Mouse (Mus musculus): ENCODE measurements around the gene Stard9.

DNA sequence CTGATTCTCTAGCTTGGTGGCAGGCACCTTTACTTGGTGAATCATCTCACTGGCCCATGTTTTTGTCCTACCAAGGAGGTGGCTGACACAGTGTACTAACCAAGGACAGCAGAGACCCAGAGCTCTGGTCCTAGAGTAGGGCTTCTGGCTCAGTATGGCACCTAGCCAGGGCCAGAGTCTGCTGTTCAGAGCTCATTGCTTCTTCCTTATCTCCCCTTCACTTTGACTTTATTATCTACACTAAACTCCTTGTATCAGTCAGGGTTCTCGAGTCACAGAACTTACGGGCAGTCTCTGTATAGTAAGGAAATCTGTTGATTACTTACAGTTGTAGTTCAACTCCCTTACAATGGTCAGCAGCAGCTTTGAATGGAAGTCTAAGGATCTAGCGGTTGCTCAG lies 82.0 kb downstream of the Stard9 start:
- no peak for TF ChIP-seq MAFK (IDR thresholded peaks at IDR 0.05; ENCODE audit: borderline replicate concordance, low read depth, low read length)
- no peak for TF ChIP-seq POLR2A (IDR thresholded peaks at IDR 0.05; ENCODE audit: control insufficient read depth in 1 of 2, insufficient read depth in 1 of 2, low read depth in 1 of 2, low read length in 2 of 2, poor library complexity in 1 of 2)
- no peak for TF ChIP-seq CTCF (IDR thresholded peaks at IDR 0.05 in 2 of 3, conservative IDR thresholded peaks at IDR 0.05 in 1 of 3; ENCODE audit: control insufficient read depth in 1 of 3, insufficient read depth in 1 of 3, low read depth in 2 of 3, low read length in 3 of 3, poor library complexity in 1 of 3, severe bottlenecking in 1 of 3)
- TF ChIP-seq MAZ (IDR thresholded peaks at IDR 0.05; ENCODE audit: low read depth, low read length): no peak
- peak; percentile 79 for TF ChIP-seq TCF12 (IDR thresholded peaks at IDR 0.05; ENCODE audit: low read depth, low read length)
- TF ChIP-seq GATA1 (IDR thresholded peaks at IDR 0.05; ENCODE audit: low read depth, low read length): peak; percentile 89
- peak; percentile 75 to 83 for TF ChIP-seq EP300 (IDR thresholded peaks at IDR 0.05; ENCODE audit: low read depth in 1 of 2, low read length in 2 of 2)
- TF ChIP-seq UBTF (IDR thresholded peaks at IDR 0.05; ENCODE audit: borderline replicate concordance, insufficient read depth, low read depth, low read length): no peak
